Mouse (Mus musculus) heart, postnatal 0 days (tissue): ENCODE results near the gene Gosr2. TPM values are rescaled to one million over a fixed set of nuclear protein-coding genes. Genes with fewer than 3 reads are reported as not detected.

ENCODE experiments used
- ATAC-seq: fragments of 200-750 bp; cut with Nextera tagmentation; 2 replicates; pipeline ENCODE4 v1.8.0; 2017; ENCODE audit warnings: low read depth, moderate number of reproducible peaks, moderate library complexity; ENCODE audit not compliant: insufficient read depth
- DNase-seq: peaks from one replicate; pipeline ENCODE4 v3.0.0-alpha.2; 2016; ENCODE audit warnings: low spot score
- H3K27ac ChIP-seq: fragments of 300-500 bp; sonication (generic); 2 replicates; pipeline ENCODE4 v1.5.1; 2014; ENCODE audit warnings: low read depth, mild to moderate bottlenecking
- H3K27me3 ChIP-seq: fragments of 300-500 bp; sonication (generic); 2 replicates; pipeline ENCODE4 v1.6.1; 2014; ENCODE audit warnings: low read length, mixed read lengths; ENCODE audit not compliant: control insufficient read depth, insufficient read depth
- H3K36me3 ChIP-seq: fragments of 300-500 bp; sonication (generic); replicated peaks from 2 replicates; pipeline ENCODE4 v1.6.1; 2014; ENCODE audit warnings: low read length, mixed read lengths; ENCODE audit not compliant: control insufficient read depth, insufficient read depth
- H3K4me1 ChIP-seq: fragments of 300-500 bp; sonication (generic); 2 replicates; pipeline ENCODE4 v1.6.1; 2014; ENCODE audit warnings: antibody characterized with exemption; ENCODE audit not compliant: control insufficient read depth, insufficient read depth
- H3K4me2 ChIP-seq: fragments of 300-500 bp; sonication (generic); 2 replicates; pipeline ENCODE4 v1.6.1; 2014; ENCODE audit warnings: low read depth, mild to moderate bottlenecking, low read length, moderate library complexity
- H3K4me3 ChIP-seq: fragments of 300-500 bp; sonication (generic); 2 replicates; pipeline ENCODE4 v1.5.1; 2014; ENCODE audit warnings: low read depth, low read length
- H3K9ac ChIP-seq: fragments of 300-500 bp; sonication (generic); replicated peaks from 2 replicates; pipeline ENCODE4 v1.6.1; 2014; ENCODE audit warnings: low read depth, low read length, mixed read lengths
- H3K9me3 ChIP-seq: fragments of 300-500 bp; sonication (generic); replicated peaks from 2 replicates; pipeline ENCODE4 v1.6.1; 2016; ENCODE audit warnings: low read length; ENCODE audit not compliant: control insufficient read depth
- CTCF ChIP-seq: IDR thresholded peaks from 2 replicates; pipeline ENCODE4 v1.5.1; 2016; ENCODE audit warnings: antibody characterized with exemption, control low read depth, low read depth
- EP300 ChIP-seq: IDR thresholded peaks from 2 replicates; pipeline ENCODE4 v1.6.1; 2016; ENCODE audit warnings: antibody characterized with exemption, low read depth
- WGBS: fragments of 180-500 bp; shearing (Covaris S2); extraction: QIAGEN DNeasy Blood & Tissue Kit; methylation state at CpG from one replicate; pipeline ENCODE4 v1.1.7; 2014; 5-methylcytosine and 5-hydroxymethylcytosine counted together
- polyA plus RNA-seq: library from polyadenylated mRNA; unstranded; fragments of >200 nt; fragmentation: Nextera tagmentation; extraction: Ambion mirVana; gene quantifications from 2 replicates; pipeline ENCODE4 v1.2.1, GENCODE M21; 2015
- total RNA-seq: library from RNA; depleted of rRNA; stranded (reverse); fragments of >200 nt; gene quantifications from 2 replicates; pipeline ENCODE4 v1.2.3, GENCODE M21; 2014; ENCODE audit warnings: low replicate concordance

Gosr2 gene
- total and polyA plus RNA-seq, 2 experiments from 2014 or later, result 56.8 to 73.8 TPM

DNA sequence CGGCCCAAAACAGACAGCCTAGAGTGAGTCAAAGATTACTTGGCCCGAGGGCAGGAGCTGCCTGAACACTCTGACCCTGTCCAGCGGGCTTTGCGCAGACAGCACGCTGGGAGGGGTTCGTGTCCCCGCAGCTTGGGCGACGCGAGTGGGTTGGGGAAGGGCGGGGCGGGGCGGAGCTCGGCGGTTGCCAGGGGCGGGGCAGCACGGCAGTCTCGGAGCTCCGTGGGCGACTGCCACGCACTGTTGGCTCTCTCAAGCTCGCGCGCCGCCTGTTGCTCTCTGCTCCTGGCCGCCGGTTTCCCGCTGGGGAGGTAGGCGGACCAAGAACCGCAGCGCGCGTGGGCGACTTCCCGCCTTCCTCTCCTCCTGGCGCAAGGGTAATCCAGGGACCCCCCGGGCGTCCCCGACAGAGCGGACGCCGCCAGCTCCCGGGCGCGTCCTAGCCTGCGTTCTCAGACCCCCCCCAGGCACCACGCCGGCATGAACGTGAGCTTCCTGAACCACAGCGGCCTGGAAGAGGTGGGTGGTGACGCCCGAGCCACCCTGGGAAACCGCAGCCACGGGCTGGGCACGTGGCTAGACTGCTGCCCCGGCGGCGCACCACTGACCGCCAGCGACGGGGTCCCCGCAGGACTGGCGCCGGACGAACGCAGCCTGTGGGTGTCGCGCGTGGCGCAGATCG, 48.3 kb downstream of the Gosr2 start, which contains the start of gene Rprml:
Rprml (plus strand) TSS at position 270 of the 682 bp plus-strand sequence.
- no peak within 1 kb of the TSS for H3K9ac ChIP-seq

DNA sequence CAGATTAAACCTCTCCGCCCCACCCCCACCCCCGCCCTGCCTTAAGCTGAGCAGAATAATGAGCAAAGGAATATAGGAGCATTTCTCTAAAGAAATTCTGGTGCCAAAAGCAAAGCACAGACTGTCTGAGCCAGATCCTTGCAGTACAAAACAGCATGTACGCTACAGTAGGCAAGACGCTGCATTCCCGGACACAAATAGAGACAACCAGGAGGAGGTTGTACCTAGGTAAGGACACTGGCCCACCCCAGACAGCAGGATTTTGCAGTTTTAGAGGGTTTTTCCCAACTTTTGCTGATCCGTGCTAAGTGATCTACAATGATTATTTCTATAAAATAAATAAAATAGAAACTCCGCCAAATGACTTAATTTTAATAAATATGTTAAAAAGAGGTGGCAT, 49.0 kb downstream of the Gosr2 start:
- peaks cover 63% of the 10 kb centered on the region for H3K27me3 ChIP-seq

More for the DNA sequence above, 48.3 kb downstream of the Gosr2 start, which contains the start of gene Rprml:
- DNase-seq (no peak), ATAC-seq (no peak)
- H3K27me3 ChIP-seq, result peaks cover 63% of the 10 kb centered on the region
- no peak for TF ChIP-seq EP300
- no peak for TF ChIP-seq CTCF
- peak within 1 kb of the TSS; percentile 33 for H3K4me3 ChIP-seq
- H3K9me3 ChIP-seq, result no peaks in the 10 kb centered on the region
- no peak within 1 kb of the TSS for H3K27ac ChIP-seq
- WGBS, result 2% methylated on average over 69 of the region's 71 CpGs
- peak within 1 kb of the TSS; percentile 50 for H3K4me2 ChIP-seq
- peaks cover 4% of the 10 kb centered on the region; the same call in 1 of the 2 replicates for H3K4me1 ChIP-seq
- H3K36me3 ChIP-seq, result no peaks in the 10 kb centered on the region

DNA sequence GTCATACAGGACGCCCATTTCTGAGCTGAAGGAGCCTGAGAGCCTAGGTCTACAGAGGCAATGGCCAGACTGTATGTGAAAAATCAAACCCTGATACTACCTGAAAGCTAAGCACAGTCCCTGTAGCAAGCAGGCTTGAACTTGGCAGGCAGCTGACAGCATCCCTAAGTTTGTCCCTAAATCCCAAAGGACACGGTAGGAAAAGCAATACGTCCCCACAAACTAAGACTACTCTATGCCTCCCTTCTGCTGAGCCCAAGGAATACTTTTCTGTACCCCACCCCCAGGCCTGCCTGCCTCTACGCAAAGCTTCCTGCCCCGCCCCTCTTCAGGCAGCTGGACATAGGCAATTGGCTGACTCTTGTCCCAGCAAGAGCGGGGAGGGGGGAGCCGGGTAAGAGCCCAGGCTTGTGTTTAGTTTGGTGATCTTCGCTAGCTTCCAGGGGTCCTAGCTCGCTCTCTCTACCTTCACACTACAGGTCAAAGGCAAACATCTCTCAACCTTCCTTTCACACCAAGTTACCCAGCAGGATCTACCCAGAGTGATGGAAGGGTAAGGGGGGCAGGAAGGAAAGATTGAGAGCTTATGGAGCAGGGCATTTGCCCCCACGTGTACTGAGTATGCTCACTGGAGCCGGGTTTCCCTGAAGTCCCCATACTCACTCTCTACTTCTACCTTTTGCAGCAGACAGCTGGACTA, 49.6 kb downstream of the Gosr2 start:
- no peak for DNase-seq
- Histone ChIP-seq H3K4me3 (no peak overlapping the region), H3K9me3 (no peaks in the 10 kb centered on the region), H3K27me3 (peaks cover 63% of the 10 kb centered on the region), H3K4me1 (peaks cover 4% of the 10 kb centered on the region; the same call in 1 of the 2 replicates), H3K4me2 (no peak overlapping the region), H3K27ac (no peak overlapping the region), H3K9ac (no peak overlapping the region), H3K36me3 (no peaks in the 10 kb centered on the region)
- ATAC-seq, result no peak
- 10% methylated on average over 11 of the region's 11 CpGs for WGBS
- no peak for TF ChIP-seq EP300
- TF ChIP-seq CTCF, result no peak

More for the DNA sequence above, 49.0 kb downstream of the Gosr2 start:
- H3K4me2 ChIP-seq, result no peak overlapping the region
- H3K27ac ChIP-seq, result no peak overlapping the region
- no peak for DNase-seq
- H3K36me3 ChIP-seq, result no peaks in the 10 kb centered on the region
- H3K4me1 ChIP-seq, result peaks cover 4% of the 10 kb centered on the region; the same call in 1 of the 2 replicates
- H3K9ac ChIP-seq, result no peak overlapping the region
- no peaks in the 10 kb centered on the region for H3K9me3 ChIP-seq
- WGBS, result 33% methylated on average over 7 of the region's 7 CpGs
- H3K4me3 ChIP-seq, result no peak overlapping the region
- TF ChIP-seq EP300, result no peak
- no peak for TF ChIP-seq CTCF
- no peak for ATAC-seq

DNA sequence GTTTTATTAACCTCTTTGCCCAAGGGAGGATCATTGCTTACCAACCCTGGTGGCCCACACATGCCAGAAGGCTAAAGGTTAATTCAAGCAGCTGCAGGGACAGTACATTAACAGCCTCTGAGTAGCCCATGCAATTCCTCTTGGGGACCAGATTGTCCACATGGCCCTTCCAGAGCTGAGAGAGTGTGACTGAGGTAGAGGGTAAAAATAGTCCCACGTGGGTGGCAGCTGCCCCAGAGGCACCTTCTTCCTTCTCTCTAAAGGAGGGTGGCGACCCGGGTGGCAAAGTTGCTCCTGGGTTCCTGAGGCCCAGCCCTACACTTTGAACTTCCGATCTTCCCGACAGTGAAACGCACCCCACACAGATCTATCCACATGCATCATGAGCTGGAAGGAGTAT, 51.4 kb downstream of the Gosr2 start:
- no peak for TF ChIP-seq EP300
- Histone ChIP-seq H3K4me3 (no peak overlapping the region), H3K27ac (no peak overlapping the region), H3K9me3 (no peaks in the 10 kb centered on the region), H3K4me1 (peaks cover 4% of the 10 kb centered on the region; the same call in 1 of the 2 replicates), H3K27me3 (peaks cover 46% of the 10 kb centered on the region), H3K9ac (no peak overlapping the region), H3K36me3 (no peaks in the 10 kb centered on the region), H3K4me2 (no peak overlapping the region)
- WGBS, result 69% methylated on average over 6 of the region's 6 CpGs
- DNase-seq (no peak), ATAC-seq (no peak)

DNA sequence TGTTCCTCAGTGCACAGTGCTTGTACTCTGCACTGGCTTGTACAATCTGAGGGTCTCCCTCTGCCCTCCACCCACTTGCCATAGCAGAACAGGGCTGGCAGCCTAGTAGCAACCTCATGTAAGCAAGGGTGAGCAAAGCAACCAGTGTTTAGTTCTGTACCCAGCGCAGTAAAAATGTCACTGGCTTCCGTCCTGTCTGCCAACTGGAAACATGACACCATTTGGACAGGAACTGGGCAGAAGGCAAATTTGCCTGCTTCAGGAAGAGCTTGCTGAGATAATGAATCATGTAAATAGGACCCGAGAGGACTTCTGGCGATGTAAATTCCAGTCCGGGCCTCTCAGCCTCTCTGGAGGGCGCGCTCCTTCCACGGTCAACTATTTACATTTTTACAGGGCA, 52.0 kb downstream of the Gosr2 start:
- Histone ChIP-seq H3K4me3 (no peak overlapping the region), H3K27me3 (peaks cover 43% of the 10 kb centered on the region), H3K36me3 (no peaks in the 10 kb centered on the region), H3K9me3 (no peaks in the 10 kb centered on the region), H3K27ac (no peak overlapping the region), H3K9ac (no peak overlapping the region), H3K4me1 (peaks cover 4% of the 10 kb centered on the region; the same call in 1 of the 2 replicates), H3K4me2 (no peak overlapping the region)
- ATAC-seq (no peak), DNase-seq (no peak)
- TF ChIP-seq EP300, result no peak
- 60% methylated on average over 8 of the region's 8 CpGs for WGBS
